Mouse (Mus musculus) liver, embryonic 14.5 days (tissue): ENCODE measurements around the gene Rora. TPM values are rescaled to one million over a fixed set of nuclear protein-coding genes. Genes with fewer than 3 reads are reported as not detected.

Experiments used
- ATAC-seq: fragments of 200-750 bp; cut with Nextera tagmentation; 2 replicates; pipeline ENCODE4 v1.8.0; 2017; ENCODE audit warnings: moderate number of reproducible peaks, mild to moderate bottlenecking, moderate library complexity; ENCODE audit not compliant: insufficient read depth
- DNase-seq, 3 experiments: peaks; one replicate each; pipeline ENCODE4 v3.0.0-alpha.2; 2012 to 2013; ENCODE audit warnings: low read depth in 3 of 3, low spot score in 3 of 3
- H3K27ac ChIP-seq: fragments of 300-500 bp; sonication (generic); 2 replicates; pipeline ENCODE4 v1.5.1; 2014; ENCODE audit warnings: moderate library complexity, mild to moderate bottlenecking, control low read depth, inconsistent platforms
- H3K27me3 ChIP-seq: fragments of 300-500 bp; sonication (generic); 2 replicates; pipeline ENCODE4 v1.6.1; 2014; ENCODE audit warnings: mild to moderate bottlenecking, low read length, moderate library complexity; ENCODE audit not compliant: control insufficient read depth, insufficient read depth
- H3K36me3 ChIP-seq: fragments of 300-500 bp; sonication (generic); replicated peaks from 2 replicates; pipeline ENCODE4 v1.6.1; 2014; ENCODE audit warnings: low read depth; ENCODE audit not compliant: control insufficient read depth, insufficient read depth
- H3K4me1 ChIP-seq, 2 experiments: fragments of 200-500 bp in 1 of 2; fragments of 300-500 bp in 1 of 2; sonication (generic) in 1 of 2; replicated peaks; 2 replicates each; pipeline ENCODE4 v1.6.1; 2012 to 2014; ENCODE audit warnings: antibody characterized with exemption in 1 of 2, inconsistent platforms in 1 of 2, low read length in 1 of 2; ENCODE audit not compliant: control insufficient read depth in 2 of 2, insufficient read depth in 2 of 2
- H3K4me2 ChIP-seq: fragments of 300-500 bp; sonication (generic); 2 replicates; pipeline ENCODE4 v1.6.1; 2014; ENCODE audit warnings: low read depth, mild to moderate bottlenecking, control low read depth, moderate library complexity
- H3K4me3 ChIP-seq, 2 experiments: fragments of 200-500 bp in 1 of 2; fragments of 300-500 bp in 1 of 2; sonication (generic) in 1 of 2; 2 replicates each; pipeline ENCODE4 v1.5.1; 2012 to 2014; ENCODE audit warnings: low read depth in 2 of 2, low read length in 2 of 2, mild to moderate bottlenecking in 2 of 2, control low read depth in 1 of 2, inconsistent platforms in 1 of 2, moderate library complexity in 1 of 2; ENCODE audit not compliant: insufficient read depth in 1 of 2
- H3K9ac ChIP-seq: fragments of 300-500 bp; sonication (generic); replicated peaks from 2 replicates; pipeline ENCODE4 v1.6.1; 2014; ENCODE audit warnings: mild to moderate bottlenecking, control low read depth, moderate library complexity
- H3K9me3 ChIP-seq: fragments of 300-500 bp; sonication (generic); 2 replicates; pipeline ENCODE4 v1.6.1; 2016; ENCODE audit warnings: low read length, mixed read lengths; ENCODE audit not compliant: control insufficient read depth
- CTCF ChIP-seq: IDR thresholded peaks from 2 replicates; pipeline ENCODE4 v1.5.1; 2016; ENCODE audit warnings: antibody characterized with exemption, low read depth, control low read depth
- EP300 ChIP-seq: IDR thresholded peaks from 2 replicates; pipeline ENCODE4 v1.6.1; 2016; ENCODE audit warnings: antibody characterized with exemption, low read depth
- WGBS: fragments of 180-500 bp; shearing (Covaris S2); extraction: QIAGEN DNeasy Blood & Tissue Kit; methylation state at CpG from one replicate; pipeline ENCODE4 v1.1.7; 2014; ENCODE audit not compliant: insufficient replicate concordance; 5-methylcytosine and 5-hydroxymethylcytosine counted together
- polyA plus RNA-seq, 2 experiments: library from polyadenylated mRNA; depleted of rRNA in 1 of 2; stranded (reverse) in 1 of 2; unstranded in 1 of 2; fragments of >200 nt; fragmentation: Nextera tagmentation in 1 of 2; extraction: Ambion mirVana in 1 of 2; gene quantifications; 2 replicates each; pipeline versions ENCODE4 v1.2.1 to v1.2.3; 2012 to 2014

Gene Rora
- polyA plus RNA-seq, 2 experiments, result 0.85 to 2.9 TPM

GRCm38 (mm10) chr9:68727166-68727855 is 73.7 kb downstream of the Rora start:
- 63% methylated on average over 11 of the region's 11 CpGs for WGBS
- no peaks in the 10 kb centered on the region for H3K4me1 ChIP-seq
- ATAC-seq, result no peak
- no peak overlapping the region for H3K9ac ChIP-seq
- no peaks in the 10 kb centered on the region for H3K9me3 ChIP-seq
- H3K4me2 ChIP-seq, result no peak overlapping the region
- no peak overlapping the region for H3K4me3 ChIP-seq
- no peak for DNase-seq
- H3K27ac ChIP-seq, result no peak overlapping the region
- no peaks in the 10 kb centered on the region for H3K36me3 ChIP-seq
- TF ChIP-seq CTCF, result no peak
- no peak for TF ChIP-seq EP300
- no peaks in the 10 kb centered on the region for H3K27me3 ChIP-seq

- WGBS, result 45% methylated on average over 1 of the region's 1 CpGs
- H3K4me3 ChIP-seq, result no peak overlapping the region
- no peak for DNase-seq
- ATAC-seq, result no peak
- TF ChIP-seq EP300, result no peak
- 0 out of 2 replicates have a peak, but pooled peaks have one; percentile 20 for TF ChIP-seq CTCF
- no peak overlapping the region for H3K4me2 ChIP-seq
- no peaks in the 10 kb centered on the region for H3K36me3 ChIP-seq
- no peak overlapping the region for H3K9ac ChIP-seq
- no peaks in the 10 kb centered on the region for H3K9me3 ChIP-seq
- no peaks in the 10 kb centered on the region for H3K4me1 ChIP-seq
- H3K27me3 ChIP-seq, result no peaks in the 10 kb centered on the region
- H3K27ac ChIP-seq, result no peak overlapping the region
Measured at GRCm38 (mm10) chr9:68731438-68731837, 77.9 kb downstream of the Rora start.

GRCm38 (mm10) chr9:68732929-68733328 is 79.3 kb downstream of the Rora start:
- ATAC-seq (no peak), DNase-seq (no peak)
- no peaks in the 10 kb centered on the region for H3K4me1 ChIP-seq
- no peak overlapping the region for H3K9ac ChIP-seq
- H3K9me3 ChIP-seq, result no peaks in the 10 kb centered on the region
- 70% methylated on average over 4 of the region's 4 CpGs for whole genome bisulfite sequencing
- no peak overlapping the region for H3K4me3 ChIP-seq
- no peak overlapping the region for H3K4me2 ChIP-seq
- H3K36me3 ChIP-seq, result no peaks in the 10 kb centered on the region
- H3K27ac ChIP-seq, result no peak overlapping the region
- H3K27me3 ChIP-seq, result no peaks in the 10 kb centered on the region
- TF ChIP-seq CTCF (no peak), EP300 (no peak)

GRCm38 (mm10) chr9:68735886-68736285 is 82.3 kb downstream of the Rora start:
- Histone ChIP-seq H3K27me3 (no peaks in the 10 kb centered on the region), H3K27ac (no peak overlapping the region), H3K9me3 (no peaks in the 10 kb centered on the region), H3K4me1 (no peaks in the 10 kb centered on the region), H3K4me3 (no peak overlapping the region), H3K9ac (no peak overlapping the region), H3K4me2 (no peak overlapping the region), H3K36me3 (no peaks in the 10 kb centered on the region)
- DNase-seq (no peak), ATAC-seq (no peak)
- TF ChIP-seq EP300 (no peak), CTCF (no peak)
- 49% methylated on average over 5 of the region's 5 CpGs for WGBS

GRCm38 (mm10) chr9:68737197-68737736 is 83.7 kb downstream of the Rora start:
- Histone ChIP-seq H3K36me3 (no peaks in the 10 kb centered on the region), H3K9me3 (no peaks in the 10 kb centered on the region), H3K4me1 (no peaks in the 10 kb centered on the region), H3K27me3 (no peaks in the 10 kb centered on the region), H3K4me2 (no peak overlapping the region), H3K4me3 (no peak overlapping the region), H3K27ac (no peak overlapping the region), H3K9ac (no peak overlapping the region)
- no peak for TF ChIP-seq EP300
- TF ChIP-seq CTCF, result no peak
- no peak for DNase-seq
- WGBS, result 86% methylated on average over 9 of the region's 9 CpGs
- ATAC-seq, result no peak
